Mouse (Mus musculus): ENCODE measurements around the gene Fdxacb1. TPM values are rescaled to one million over a fixed set of nuclear protein-coding genes. Genes with fewer than 3 reads are reported as not detected.

The Fdxacb1 gene
- polyA plus RNA-seq, 2 experiments = 5.2 to 9.4 TPM

DNA sequence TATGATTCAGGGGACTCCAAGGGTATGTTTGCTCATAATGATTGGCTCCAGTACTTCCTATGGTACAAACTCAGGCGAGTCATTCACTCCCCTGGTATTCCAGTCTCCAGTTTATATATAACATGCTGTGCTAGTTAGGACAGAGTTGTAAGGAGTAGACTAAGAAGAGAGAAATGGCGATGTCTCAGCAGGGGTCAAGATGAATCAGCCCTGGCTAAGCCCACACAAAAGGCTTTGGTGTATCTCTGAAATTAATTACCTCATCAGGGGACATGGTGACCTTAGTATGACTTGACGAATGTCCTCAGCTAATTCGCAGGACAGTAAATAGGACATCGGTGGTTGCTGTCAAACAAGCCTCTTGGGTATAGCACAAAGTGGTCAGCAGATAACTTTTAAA, 11.3 kb upstream of the Fdxacb1 start:
- Histone ChIP-seq H3K4me3 (ENCODE audit: insufficient read depth in 1 of 2, low read depth in 2 of 2, low read length in 2 of 2) (no peak overlapping the region), H3K27ac (no peak overlapping the region), H3K9me3 (ENCODE audit: control insufficient read depth, low read length) (no peaks in the 10 kb centered on the region), H3K36me3 (replicated peaks; ENCODE audit: control insufficient read depth, insufficient read depth, low read depth) (no peaks in the 10 kb centered on the region), H3K4me1 (replicated peaks; ENCODE audit: control insufficient read depth in 2 of 2, insufficient read depth in 2 of 2, low read length in 1 of 2) (no peaks in the 10 kb centered on the region), H3K4me2 (ENCODE audit: low read depth) (no peak overlapping the region), H3K9ac (replicated peaks) (no peak overlapping the region), H3K27me3 (ENCODE audit: control insufficient read depth, insufficient read depth, low read length) (no peaks in the 10 kb centered on the region; the same call in 1 of the 2 replicates)
- 55% methylated on average over 5 of the region's 5 CpGs for WGBS (ENCODE audit: insufficient replicate concordance)
- DNase-seq (ENCODE audit: low read depth in 3 of 3, low spot score in 3 of 3) (no peak), ATAC-seq (ENCODE audit: insufficient read depth) (no peak)
- TF ChIP-seq EP300 (IDR thresholded peaks at IDR 0.05; ENCODE audit: low read depth) (no peak), CTCF (IDR thresholded peaks at IDR 0.05; ENCODE audit: low read depth) (no peak)

GRCm38 (mm10) chr9:50761520-50762243, 6.4 kb upstream of the Fdxacb1 start:
- DNase-seq (ENCODE audit: low read depth in 3 of 3, low spot score in 3 of 3) (no peak), ATAC-seq (ENCODE audit: insufficient read depth) (no peak)
- Histone ChIP-seq H3K4me2 (ENCODE audit: low read depth) (no peak overlapping the region), H3K27me3 (ENCODE audit: control insufficient read depth, insufficient read depth, low read length) (no peaks in the 10 kb centered on the region; the same call in 1 of the 2 replicates), H3K36me3 (replicated peaks; ENCODE audit: control insufficient read depth, insufficient read depth, low read depth) (no peaks in the 10 kb centered on the region), H3K27ac (no peak overlapping the region), H3K9ac (replicated peaks) (no peak overlapping the region), H3K9me3 (ENCODE audit: control insufficient read depth, low read length) (no peaks in the 10 kb centered on the region), H3K4me3 (ENCODE audit: insufficient read depth in 1 of 2, low read depth in 2 of 2, low read length in 2 of 2) (no peak overlapping the region), H3K4me1 (replicated peaks; ENCODE audit: control insufficient read depth in 2 of 2, insufficient read depth in 2 of 2, low read length in 1 of 2) (no peaks in the 10 kb centered on the region)
- TF ChIP-seq EP300 (IDR thresholded peaks at IDR 0.05; ENCODE audit: low read depth) = no peak
- TF ChIP-seq CTCF (IDR thresholded peaks at IDR 0.05; ENCODE audit: low read depth) = no peak
- 58% methylated on average over 6 of the region's 6 CpGs for WGBS (ENCODE audit: insufficient replicate concordance)

DNA sequence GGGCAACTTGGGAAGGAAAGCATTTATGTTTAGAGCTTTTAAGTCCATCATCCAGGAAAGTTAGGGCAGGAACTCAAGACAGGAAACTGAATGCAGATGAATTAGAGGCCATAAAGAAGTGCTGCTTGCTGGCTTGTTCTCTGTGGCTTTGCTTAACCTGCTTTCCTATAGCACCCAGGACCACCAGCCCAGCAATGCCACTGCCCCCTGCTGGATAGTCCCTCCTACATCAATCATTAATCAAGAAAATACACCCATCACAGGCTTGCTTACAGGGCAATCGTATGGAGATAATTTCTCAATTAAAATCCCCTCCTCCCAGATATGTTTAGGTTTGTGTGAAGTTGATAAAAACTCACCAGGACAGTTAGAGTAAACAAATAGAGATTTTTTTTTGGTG, 4.7 kb upstream of the Fdxacb1 start:
- TF ChIP-seq CTCF (IDR thresholded peaks at IDR 0.05; ENCODE audit: low read depth) (peak; percentile 61), EP300 (IDR thresholded peaks at IDR 0.05; ENCODE audit: low read depth) (no peak)
- Histone ChIP-seq H3K4me3 (ENCODE audit: insufficient read depth in 1 of 2, low read depth in 2 of 2, low read length in 2 of 2) (no peak overlapping the region), H3K4me2 (ENCODE audit: low read depth) (no peak overlapping the region), H3K27ac (no peak overlapping the region), H3K4me1 (replicated peaks; ENCODE audit: control insufficient read depth in 2 of 2, insufficient read depth in 2 of 2, low read length in 1 of 2) (peaks cover 3 to 5% of the 10 kb centered on the region in 2 experiments; a peak in 3 of 4 replicates), H3K36me3 (replicated peaks; ENCODE audit: control insufficient read depth, insufficient read depth, low read depth) (no peaks in the 10 kb centered on the region), H3K9me3 (ENCODE audit: control insufficient read depth, low read length) (no peaks in the 10 kb centered on the region), H3K27me3 (ENCODE audit: control insufficient read depth, insufficient read depth, low read length) (no peaks in the 10 kb centered on the region; the same call in 1 of the 2 replicates), H3K9ac (replicated peaks) (no peak overlapping the region)
- WGBS (ENCODE audit: insufficient replicate concordance) = 65% methylated on average over 1 of the region's 1 CpGs
- ATAC-seq (ENCODE audit: insufficient read depth) (no peak), DNase-seq (ENCODE audit: low read depth in 3 of 3, low spot score in 3 of 3) (no peak)

DNA sequence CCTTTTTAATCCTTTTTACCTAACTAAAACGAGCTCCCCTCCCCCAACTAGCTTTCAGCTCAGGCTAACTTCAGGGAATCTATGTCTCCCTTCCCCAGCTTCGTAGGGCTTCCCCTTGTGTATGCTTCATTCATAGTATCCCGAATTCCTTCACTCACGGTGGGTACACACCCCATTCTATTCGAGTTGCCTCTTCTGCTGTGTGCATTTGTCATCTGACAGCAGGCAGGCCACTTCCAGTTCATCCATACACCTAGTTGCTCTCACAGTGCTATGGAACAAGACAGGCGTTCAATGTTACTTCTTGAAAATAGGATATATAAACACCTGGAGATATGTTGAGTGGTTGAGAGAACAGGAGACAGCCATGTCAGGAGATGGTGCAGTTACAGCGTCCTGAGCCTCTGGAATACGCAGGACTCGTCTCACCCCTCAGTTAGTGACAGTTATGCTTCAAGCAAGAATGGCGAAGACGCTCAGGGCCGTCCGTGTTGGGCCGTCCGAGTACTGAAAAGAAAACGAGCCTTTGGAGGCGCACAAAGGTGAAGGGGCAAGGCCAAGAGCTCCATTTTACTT, 417 bp upstream of the Fdxacb1 start:
- peak overlapping the region; percentile 78 for H3K9ac ChIP-seq (replicated peaks)
- DNase-seq (ENCODE audit: low read depth in 3 of 3, low spot score in 3 of 3) = no peak
- H3K36me3 ChIP-seq (replicated peaks; ENCODE audit: control insufficient read depth, insufficient read depth, low read depth) = peaks cover 6% of the 10 kb centered on the region
- peak overlapping the region; percentile 63 to 88 for H3K4me3 ChIP-seq (ENCODE audit: insufficient read depth in 1 of 2, low read depth in 2 of 2, low read length in 2 of 2)
- H3K9me3 ChIP-seq (ENCODE audit: control insufficient read depth, low read length) = no peaks in the 10 kb centered on the region
- H3K27ac ChIP-seq = peak overlapping the region; percentile 74
- peak overlapping the region; percentile 92 for H3K4me2 ChIP-seq (ENCODE audit: low read depth)
- 4% methylated on average over 17 of the region's 17 CpGs for WGBS (ENCODE audit: insufficient replicate concordance)
- H3K4me1 ChIP-seq (replicated peaks; ENCODE audit: control insufficient read depth in 2 of 2, insufficient read depth in 2 of 2, low read length in 1 of 2) = peaks cover 15% of the 10 kb centered on the region in 2 experiments
- ATAC-seq (ENCODE audit: insufficient read depth) = peak; percentile 19
- H3K27me3 ChIP-seq (ENCODE audit: control insufficient read depth, insufficient read depth, low read length) = no peaks in the 10 kb centered on the region
- no peak for TF ChIP-seq EP300 (IDR thresholded peaks at IDR 0.05; ENCODE audit: low read depth)
- no peak for TF ChIP-seq CTCF (IDR thresholded peaks at IDR 0.05; ENCODE audit: low read depth)

DNA sequence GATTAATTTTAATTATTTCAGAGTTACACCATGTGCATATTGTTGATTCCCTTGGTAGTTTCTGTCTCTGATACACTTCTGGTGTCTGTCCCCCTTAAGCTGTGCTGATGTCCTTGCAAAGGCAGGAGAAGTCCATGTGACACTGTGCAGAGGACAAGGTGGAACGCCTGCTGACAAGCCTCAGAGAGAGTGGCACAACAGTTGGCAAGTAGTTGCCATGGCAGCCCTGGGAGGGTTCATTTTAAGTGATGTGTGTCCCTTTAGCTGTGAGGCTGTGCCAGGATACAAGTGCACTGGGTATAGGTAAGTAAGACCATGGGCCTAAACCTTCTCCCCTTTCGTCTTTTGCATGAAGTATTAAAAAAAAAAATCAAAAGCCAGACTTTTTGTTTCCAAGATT, 2.0 kb downstream of the Fdxacb1 start:
- H3K4me3 ChIP-seq (ENCODE audit: insufficient read depth in 1 of 2, low read depth in 2 of 2, low read length in 2 of 2) = no peak overlapping the region
- H3K4me2 ChIP-seq (ENCODE audit: low read depth) = no peak overlapping the region
- H3K27me3 ChIP-seq (ENCODE audit: control insufficient read depth, insufficient read depth, low read length) = no peaks in the 10 kb centered on the region
- no peaks in the 10 kb centered on the region for H3K9me3 ChIP-seq (ENCODE audit: control insufficient read depth, low read length)
- peaks cover 6% of the 10 kb centered on the region for H3K36me3 ChIP-seq (replicated peaks; ENCODE audit: control insufficient read depth, insufficient read depth, low read depth)
- no peak for DNase-seq (ENCODE audit: low read depth in 3 of 3, low spot score in 3 of 3)
- no peak for TF ChIP-seq CTCF (IDR thresholded peaks at IDR 0.05; ENCODE audit: low read depth)
- no peak for TF ChIP-seq EP300 (IDR thresholded peaks at IDR 0.05; ENCODE audit: low read depth)
- no peak for ATAC-seq (ENCODE audit: insufficient read depth)
- H3K27ac ChIP-seq = no peak overlapping the region
- WGBS (ENCODE audit: insufficient replicate concordance) = 64% methylated on average over 2 of the region's 2 CpGs
- no peak overlapping the region for H3K9ac ChIP-seq (replicated peaks)
- peaks cover 20 to 25% of the 10 kb centered on the region in 2 experiments for H3K4me1 ChIP-seq (replicated peaks; ENCODE audit: control insufficient read depth in 2 of 2, insufficient read depth in 2 of 2, low read length in 1 of 2)

Data from liver, embryonic 14.5 days (tissue).